Mouse (Mus musculus) forebrain, embryonic 10.5 days (tissue): ENCODE results near the gene Tgif1. TPM values are rescaled to one million over a fixed set of nuclear protein-coding genes. Genes with fewer than 3 reads are reported as not detected.

Experiments
- DNase-seq: peaks from one replicate; pipeline ENCODE4 v3.0.0-alpha.2; 2017; ENCODE audit warnings: low spot score; ENCODE audit errors: extremely low spot score
- H3K27ac ChIP-seq: fragments of 300-500 bp; sonication (generic); 2 replicates; pipeline ENCODE4 v1.5.1; 2016; ENCODE audit warnings: mild to moderate bottlenecking
- H3K27me3 ChIP-seq: fragments of 300-500 bp; sonication (generic); 2 replicates; pipeline ENCODE4 v1.6.1; 2016; ENCODE audit warnings: mild to moderate bottlenecking; ENCODE audit not compliant: poor library complexity, severe bottlenecking
- H3K36me3 ChIP-seq: fragments of 300-500 bp; sonication (generic); replicated peaks from 2 replicates; pipeline ENCODE4 v1.6.1; 2016; ENCODE audit warnings: mild to moderate bottlenecking, moderate library complexity
- H3K4me1 ChIP-seq: fragments of 300-500 bp; sonication (generic); 2 replicates; pipeline ENCODE4 v1.6.1; 2016
- H3K4me3 ChIP-seq: fragments of 300-500 bp; sonication (generic); 2 replicates; pipeline ENCODE4 v1.5.1; 2016; ENCODE audit warnings: mild to moderate bottlenecking, moderate library complexity
- H3K9me3 ChIP-seq: fragments of 300-500 bp; sonication (generic); 2 replicates; pipeline ENCODE4 v1.6.1; 2016; ENCODE audit warnings: mild to moderate bottlenecking, moderate library complexity
- WGBS: fragments of 180-500 bp; shearing (Covaris S2); methylation state at CpG from one replicate; pipeline ENCODE4 v1.1.7; 2016; 5-methylcytosine and 5-hydroxymethylcytosine counted together
- polyA plus RNA-seq: library from polyadenylated mRNA; unstranded; fragments of >200 nt; fragmentation: Nextera tagmentation; extraction: Ambion mirVana; gene quantifications from 2 replicates; pipeline ENCODE4 v1.2.1, GENCODE M21; 2016

The Tgif1 gene
- polyA plus RNA-seq = 80.2 and 89.6 TPM in 2 replicates

DNA sequence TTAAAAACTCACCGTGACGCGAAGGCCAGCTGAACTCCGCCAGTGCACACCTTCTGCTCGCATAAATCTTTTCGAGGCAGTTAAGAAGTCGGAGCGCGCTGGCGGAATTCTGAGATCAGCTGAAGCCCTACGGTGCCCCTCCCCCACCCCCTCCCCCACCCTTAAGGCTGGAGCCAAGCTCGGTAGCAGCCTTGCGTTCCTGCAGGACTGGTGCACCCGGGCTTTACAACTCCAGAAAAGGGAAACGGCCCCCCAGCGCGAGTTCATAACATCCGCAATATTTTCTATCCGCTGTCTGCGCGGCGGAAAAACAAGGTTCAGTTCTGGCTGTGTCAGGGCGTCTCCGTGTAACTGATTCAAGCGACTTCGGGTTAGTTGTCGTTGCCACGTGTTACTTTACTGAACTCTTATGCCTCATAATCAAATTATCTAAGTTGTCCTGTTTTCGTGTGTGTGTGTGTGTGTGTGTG is at the start of gene Tgif1:
Tgif1 (minus strand) TSS at position 111 of the 470 bp plus-strand sequence.
- peaks cover 49% of the 10 kb centered on the region for H3K4me1 ChIP-seq
- peak; percentile 81 for DNase-seq
- peak within 1 kb of the TSS; percentile 78 for H3K4me3 ChIP-seq
- no peaks in the 10 kb centered on the region for H3K36me3 ChIP-seq
- under 1% methylated on average over 29 of the region's 29 CpGs for WGBS
- no peaks in the 10 kb centered on the region for H3K9me3 ChIP-seq
- peaks cover 6% of the 10 kb centered on the region; the same call in 1 of the 2 replicates for H3K27me3 ChIP-seq
- H3K27ac ChIP-seq = peak within 1 kb of the TSS; percentile 98

DNA sequence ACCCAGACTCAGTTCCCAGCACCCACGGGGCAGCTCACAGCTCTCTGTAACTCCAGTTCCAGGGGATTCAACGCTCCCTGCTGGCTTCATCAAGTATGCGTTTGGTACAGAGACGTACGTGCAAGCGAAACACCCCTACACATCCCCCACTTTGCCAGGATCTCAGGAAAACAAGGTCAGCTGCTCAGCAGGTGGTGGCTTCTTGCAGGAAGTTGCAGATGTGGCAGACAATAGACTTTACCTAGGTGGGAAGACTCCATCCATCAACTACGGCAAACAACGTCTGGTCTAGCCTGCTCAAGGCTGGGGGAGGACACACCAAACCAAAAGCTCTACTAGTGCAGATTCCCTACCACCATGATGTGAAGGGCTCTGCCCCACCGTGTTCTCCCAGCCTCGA is 47.3 kb upstream of the Tgif1 start:
- Histone ChIP-seq H3K27me3 (no peaks in the 10 kb centered on the region), H3K9me3 (peaks cover 3% of the 10 kb centered on the region), H3K27ac (no peak overlapping the region), H3K4me1 (no peaks in the 10 kb centered on the region), H3K4me3 (no peak overlapping the region), H3K36me3 (no peaks in the 10 kb centered on the region)
- WGBS = 83% methylated on average over 10 of the region's 10 CpGs
- DNase-seq = no peak

DNA sequence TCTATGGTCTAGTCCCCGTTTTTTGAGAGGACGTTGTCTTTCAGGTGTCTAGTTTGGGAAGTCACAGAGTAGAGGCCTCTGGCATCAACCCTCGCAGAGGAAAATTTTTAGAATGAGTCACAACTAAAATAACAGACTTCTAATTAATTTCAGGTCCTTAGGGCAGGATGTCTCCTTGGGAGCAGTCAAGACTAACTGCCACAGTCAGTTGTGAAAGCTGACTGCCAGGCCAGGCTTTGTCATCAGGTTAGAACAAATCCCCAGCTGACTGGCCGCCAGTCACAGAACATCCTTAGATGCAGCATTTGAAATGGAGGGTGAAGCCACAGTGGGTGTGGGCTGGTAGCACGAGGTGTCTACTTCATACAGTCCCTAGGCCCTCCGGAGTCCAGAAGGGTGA is 46.3 kb upstream of the Tgif1 start:
- no peak overlapping the region for H3K4me3 ChIP-seq
- no peak for DNase-seq
- peaks cover 3% of the 10 kb centered on the region; the same call in 1 of the 2 replicates for H3K9me3 ChIP-seq
- H3K4me1 ChIP-seq = no peaks in the 10 kb centered on the region
- H3K27ac ChIP-seq = no peak overlapping the region
- H3K27me3 ChIP-seq = no peaks in the 10 kb centered on the region
- no peaks in the 10 kb centered on the region for H3K36me3 ChIP-seq
- 89% methylated on average over 6 of the region's 6 CpGs for WGBS

DNA sequence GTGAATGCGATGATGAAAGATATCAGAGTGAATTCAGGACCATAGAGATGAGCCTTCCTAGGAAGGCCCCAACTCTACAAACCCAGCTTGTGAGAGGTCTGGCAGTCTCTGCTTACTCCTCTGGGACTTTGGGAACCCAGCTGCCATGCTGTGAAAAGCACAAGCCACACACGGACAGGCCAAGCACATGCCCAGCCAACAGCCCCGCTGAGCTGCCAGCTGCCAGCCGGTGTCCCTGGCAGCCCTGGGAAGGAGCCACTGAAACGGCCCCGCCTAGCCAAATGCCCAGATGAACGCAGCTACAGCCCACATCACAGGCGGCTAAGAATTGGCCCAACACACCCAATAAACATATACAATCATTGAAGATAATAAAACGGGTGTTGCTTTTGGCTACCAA is 41.5 kb upstream of the Tgif1 start:
- Histone ChIP-seq H3K4me1 (peaks cover 14% of the 10 kb centered on the region), H3K9me3 (no peaks in the 10 kb centered on the region; the same call in 1 of the 2 replicates), H3K27ac (no peak overlapping the region), H3K36me3 (no peaks in the 10 kb centered on the region), H3K4me3 (no peak overlapping the region), H3K27me3 (no peaks in the 10 kb centered on the region)
- 97% methylated on average over 9 of the region's 9 CpGs for WGBS
- DNase-seq = no peak

DNA sequence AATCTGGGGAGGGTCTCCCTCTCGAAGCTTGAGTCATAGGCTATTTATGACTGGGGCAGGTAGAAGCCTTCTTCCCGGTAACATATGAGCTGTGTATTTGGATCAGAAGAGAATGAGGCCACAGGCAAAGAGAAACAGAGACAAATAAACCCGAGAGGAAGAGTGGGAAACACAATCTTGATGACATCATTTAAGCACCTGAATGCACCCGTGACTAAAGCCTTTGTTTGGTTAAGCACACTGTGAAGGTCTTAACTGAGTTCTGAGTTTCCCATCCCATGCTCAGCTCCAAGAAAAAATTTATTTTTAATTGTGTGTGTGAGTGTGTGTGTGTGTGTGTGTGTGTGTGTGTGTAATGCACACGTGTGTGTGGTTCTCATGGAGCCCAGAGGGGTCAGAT is 39.8 kb upstream of the Tgif1 start:
- Histone ChIP-seq H3K4me1 (peaks cover 14% of the 10 kb centered on the region), H3K4me3 (no peak overlapping the region), H3K27me3 (no peaks in the 10 kb centered on the region), H3K36me3 (no peaks in the 10 kb centered on the region), H3K9me3 (no peaks in the 10 kb centered on the region; the same call in 1 of the 2 replicates), H3K27ac (0 out of 2 replicates have a peak overlapping the region, but pooled peaks have one; percentile 3)
- no peak for DNase-seq
- 81% methylated on average over 5 of the region's 5 CpGs for WGBS

DNA sequence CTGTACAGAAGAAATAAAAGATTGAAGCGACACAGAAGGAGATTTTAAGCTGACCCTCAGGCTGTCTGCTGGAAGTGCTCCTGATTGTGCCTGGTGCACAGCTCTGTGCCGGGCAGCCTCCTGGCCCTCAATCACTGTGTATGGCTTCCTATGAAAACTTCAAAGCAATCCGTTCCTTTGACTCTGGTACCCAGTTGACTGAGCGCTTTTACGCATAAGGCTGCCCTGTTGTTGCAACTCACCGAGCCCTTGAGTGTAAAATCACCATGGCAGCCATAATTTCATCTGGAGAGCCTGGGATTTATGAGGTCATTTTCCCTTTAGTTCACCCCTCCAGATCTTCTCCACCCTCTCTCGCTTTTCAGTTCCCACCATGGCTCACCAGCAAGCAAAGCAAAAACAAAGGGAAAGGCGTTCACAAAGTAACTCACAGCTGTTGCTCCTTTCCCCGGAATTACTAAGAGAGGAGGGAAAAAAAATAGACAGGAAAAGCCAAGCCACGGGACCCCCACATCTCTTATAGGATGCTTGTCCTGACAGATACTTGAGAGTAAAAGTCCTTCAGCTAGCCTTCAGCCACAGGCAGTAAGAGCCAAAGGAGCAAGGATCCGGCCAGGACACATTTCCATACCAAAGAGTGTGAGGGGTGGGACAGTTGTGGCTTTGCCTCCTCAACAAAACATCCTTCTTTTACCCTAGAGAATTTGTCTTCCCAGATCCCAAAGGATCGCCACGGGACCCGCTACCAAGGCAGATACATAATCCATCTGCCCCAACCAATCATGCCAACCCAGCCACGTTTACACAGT is 39.1 kb upstream of the Tgif1 start:
- H3K4me1 ChIP-seq = peaks cover 14% of the 10 kb centered on the region
- H3K4me3 ChIP-seq = no peak overlapping the region
- H3K36me3 ChIP-seq = no peaks in the 10 kb centered on the region
- no peak for DNase-seq
- H3K27ac ChIP-seq = peak overlapping the region; percentile 62
- no peaks in the 10 kb centered on the region; the same call in 1 of the 2 replicates for H3K9me3 ChIP-seq
- WGBS = 48% methylated on average over 15 of the region's 15 CpGs
- no peaks in the 10 kb centered on the region for H3K27me3 ChIP-seq

DNA sequence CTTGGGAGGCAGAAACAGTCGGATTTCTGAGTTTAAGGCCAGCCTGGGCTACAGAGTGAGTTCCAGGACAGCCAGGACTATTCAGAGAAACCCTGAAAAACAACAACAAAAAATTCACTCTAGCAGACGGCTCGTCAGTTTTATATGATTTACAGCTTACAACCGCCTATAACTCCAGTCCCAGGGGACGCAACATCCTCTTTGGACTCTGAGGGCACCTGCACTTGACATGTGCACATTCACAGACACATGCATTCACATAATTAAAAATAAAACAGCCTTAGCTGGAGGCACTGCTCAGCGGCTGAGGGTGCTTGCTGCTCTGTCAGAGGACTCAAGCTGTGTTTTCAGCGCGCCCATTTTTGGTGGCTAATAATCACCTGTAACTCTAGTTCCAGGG is 37.2 kb upstream of the Tgif1 start:
- 93% methylated on average over 8 of the region's 8 CpGs for WGBS
- Histone ChIP-seq H3K36me3 (no peaks in the 10 kb centered on the region), H3K27ac (no peak overlapping the region), H3K4me3 (no peak overlapping the region), H3K4me1 (peaks cover 14% of the 10 kb centered on the region), H3K27me3 (no peaks in the 10 kb centered on the region), H3K9me3 (no peaks in the 10 kb centered on the region; the same call in 1 of the 2 replicates)
- no peak for DNase-seq

DNA sequence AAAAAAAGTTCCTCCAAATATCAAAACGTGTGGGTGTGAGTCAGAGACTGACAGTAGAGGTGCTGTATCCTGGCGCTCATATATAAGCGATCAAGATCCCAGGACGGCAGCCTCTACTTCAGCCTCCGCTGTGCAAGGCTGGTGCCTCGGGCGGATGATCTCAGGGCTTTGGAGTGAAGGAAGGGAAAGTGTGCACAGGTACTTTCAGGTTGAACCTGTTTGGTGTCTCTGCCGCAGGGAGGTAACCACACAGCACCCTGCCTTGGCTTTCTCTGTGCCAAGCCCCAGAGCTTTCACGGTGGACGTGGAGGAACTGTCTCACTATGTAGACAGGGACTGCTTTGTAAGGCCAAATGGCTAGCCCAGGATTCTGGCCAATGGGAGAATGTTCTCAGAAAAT is 35.3 kb upstream of the Tgif1 start:
- H3K27ac ChIP-seq = no peak overlapping the region
- H3K27me3 ChIP-seq = no peaks in the 10 kb centered on the region
- no peak for DNase-seq
- peaks cover 14% of the 10 kb centered on the region for H3K4me1 ChIP-seq
- 89% methylated on average over 10 of the region's 10 CpGs for WGBS
- H3K9me3 ChIP-seq = no peaks in the 10 kb centered on the region; the same call in 1 of the 2 replicates
- H3K4me3 ChIP-seq = no peak overlapping the region
- H3K36me3 ChIP-seq = no peaks in the 10 kb centered on the region

DNA sequence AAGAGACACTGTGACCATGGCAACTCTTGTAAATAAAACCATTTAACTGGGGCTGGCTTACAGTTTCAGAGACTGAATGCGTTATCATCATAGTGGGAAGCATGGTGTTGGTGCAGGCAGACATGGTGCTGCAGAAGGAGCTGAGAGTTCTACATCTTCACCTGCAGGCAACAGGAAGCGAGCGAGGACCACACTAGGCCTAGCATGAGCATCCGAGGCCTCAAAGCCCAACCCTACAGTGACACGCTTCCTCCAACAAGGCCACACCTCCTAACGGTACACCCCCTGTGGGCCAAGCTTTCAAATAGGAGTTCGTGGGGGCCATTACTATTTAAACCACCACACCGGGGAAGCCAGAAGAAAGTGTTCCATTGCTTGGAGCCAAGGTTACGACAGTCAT is 34.5 kb upstream of the Tgif1 start:
- no peak for DNase-seq
- H3K4me1 ChIP-seq = peaks cover 12% of the 10 kb centered on the region
- WGBS = 93% methylated on average over 9 of the region's 9 CpGs
- no peak overlapping the region for H3K27ac ChIP-seq
- no peaks in the 10 kb centered on the region for H3K27me3 ChIP-seq
- H3K4me3 ChIP-seq = no peak overlapping the region
- no peaks in the 10 kb centered on the region for H3K36me3 ChIP-seq
- H3K9me3 ChIP-seq = no peaks in the 10 kb centered on the region

DNA sequence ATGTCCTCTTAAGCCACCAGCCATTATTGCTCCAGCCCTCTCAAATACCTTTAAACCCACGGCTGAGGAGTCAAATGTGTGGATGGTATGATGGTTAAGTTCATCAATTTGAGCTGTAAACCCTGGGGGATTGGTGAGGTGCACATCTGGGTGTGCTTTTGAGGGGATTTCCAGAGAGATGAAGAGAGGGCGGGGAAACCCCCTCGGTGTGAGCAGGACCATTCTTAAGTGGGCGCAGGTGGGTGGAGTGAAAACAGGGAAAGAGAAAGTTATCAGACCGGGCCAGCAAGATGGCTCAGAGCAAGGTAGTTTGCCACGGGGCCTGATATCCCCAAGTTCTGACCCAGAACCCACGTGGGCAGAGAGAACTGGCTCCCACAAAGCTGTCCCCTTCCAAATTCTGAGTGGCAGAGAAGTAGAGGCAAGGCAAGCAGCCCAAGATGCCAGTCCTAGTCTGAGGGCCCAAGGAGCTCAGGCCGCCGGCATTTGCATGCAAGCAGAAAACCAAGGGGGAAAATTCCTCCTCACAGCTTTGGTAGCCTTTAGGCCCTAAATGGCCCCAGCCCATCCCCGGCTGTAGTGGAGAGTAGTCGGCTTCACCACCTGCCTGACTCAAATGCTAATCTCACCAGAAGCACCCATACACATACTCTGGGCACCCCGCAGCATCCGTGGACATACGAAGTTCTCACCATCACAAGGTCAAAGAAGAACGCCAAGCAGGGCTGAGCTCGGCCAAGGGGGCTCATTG is 33.5 kb upstream of the Tgif1 start:
- H3K4me3 ChIP-seq = no peak overlapping the region
- H3K27me3 ChIP-seq = no peaks in the 10 kb centered on the region
- H3K27ac ChIP-seq = no peak overlapping the region
- H3K4me1 ChIP-seq = peaks cover 2% of the 10 kb centered on the region
- no peak for DNase-seq
- H3K9me3 ChIP-seq = no peaks in the 10 kb centered on the region
- H3K36me3 ChIP-seq = no peaks in the 10 kb centered on the region
- 85% methylated on average over 16 of the region's 16 CpGs for WGBS

DNA sequence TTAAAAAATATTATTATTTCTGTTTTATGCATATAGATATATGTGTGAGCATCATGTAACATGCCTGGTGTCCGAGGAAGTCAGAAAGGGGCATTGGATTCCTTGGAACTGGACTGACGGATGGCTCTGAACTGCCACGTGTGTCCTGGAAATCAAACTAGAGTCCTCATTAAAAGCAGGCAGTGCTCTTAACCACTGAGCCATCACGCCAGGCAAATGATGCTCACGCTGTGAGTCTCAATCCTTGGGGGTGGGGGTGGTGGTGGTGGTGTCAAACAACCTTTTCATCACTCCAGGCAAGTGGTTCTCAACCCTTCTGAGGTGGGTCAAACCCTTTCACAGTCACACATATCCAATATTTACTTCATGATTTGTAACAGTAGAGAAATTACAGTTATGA is 32.5 kb upstream of the Tgif1 start:
- Histone ChIP-seq H3K9me3 (no peaks in the 10 kb centered on the region), H3K4me3 (no peak overlapping the region), H3K36me3 (no peaks in the 10 kb centered on the region), H3K4me1 (peaks cover 5% of the 10 kb centered on the region), H3K27me3 (no peaks in the 10 kb centered on the region), H3K27ac (no peak overlapping the region)
- 89% methylated on average over 5 of the region's 5 CpGs for WGBS
- no peak for DNase-seq

DNA sequence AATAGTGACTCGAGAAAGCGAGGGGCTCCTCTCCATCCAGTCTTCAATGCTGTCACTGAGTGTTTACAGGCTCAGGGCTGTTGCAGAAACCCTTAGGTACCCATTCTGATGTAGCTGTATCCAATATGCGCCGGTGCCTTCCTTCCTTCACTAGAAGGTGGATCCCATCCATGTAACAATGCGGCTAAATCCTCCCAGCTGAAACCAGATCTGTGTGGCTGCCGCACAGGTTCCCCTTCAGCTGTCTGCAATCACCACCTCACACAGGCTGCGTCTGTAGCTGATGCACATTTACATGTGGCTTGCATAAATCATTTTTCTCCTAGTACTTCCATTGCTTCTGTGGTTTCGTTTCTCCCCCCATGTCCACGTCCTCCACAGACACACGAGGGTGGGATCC is 28.6 kb upstream of the Tgif1 start:
- Histone ChIP-seq H3K27me3 (no peaks in the 10 kb centered on the region), H3K9me3 (no peaks in the 10 kb centered on the region), H3K27ac (no peak overlapping the region), H3K36me3 (no peaks in the 10 kb centered on the region), H3K4me3 (no peak overlapping the region), H3K4me1 (peaks cover 8% of the 10 kb centered on the region)
- 83% methylated on average over 10 of the region's 10 CpGs for WGBS
- no peak for DNase-seq

DNA sequence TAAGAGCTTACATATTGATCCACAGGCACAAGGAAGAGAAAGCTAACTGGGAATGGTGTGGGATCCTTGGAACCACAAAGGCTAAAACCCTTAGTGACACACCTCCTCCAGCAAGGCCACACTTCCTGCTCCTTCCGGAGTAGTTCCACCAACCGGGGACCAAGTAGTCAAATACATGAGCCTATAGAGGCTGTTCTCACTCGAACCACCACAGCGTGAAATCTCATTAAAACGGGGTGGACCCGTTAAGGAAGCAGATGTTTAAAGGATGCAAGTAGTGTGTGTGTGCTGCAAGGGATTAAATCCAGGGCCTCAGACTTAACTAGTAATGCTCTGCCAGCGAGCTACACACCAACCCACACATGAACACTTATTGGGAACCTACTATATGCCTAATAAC is 27.8 kb upstream of the Tgif1 start:
- Histone ChIP-seq H3K27me3 (no peaks in the 10 kb centered on the region), H3K4me1 (peaks cover 8% of the 10 kb centered on the region), H3K9me3 (no peaks in the 10 kb centered on the region), H3K36me3 (no peaks in the 10 kb centered on the region), H3K4me3 (no peak overlapping the region), H3K27ac (peak overlapping the region; percentile 57; the same call in 1 of the 2 replicates)
- DNase-seq = no peak
- 25% methylated on average over 7 of the region's 7 CpGs for WGBS
